Mouse (Mus musculus) urinary bladder, adult 2 months (tissue): ENCODE results near the gene Msh5. TPM values are rescaled to one million over a fixed set of nuclear protein-coding genes. Genes with fewer than 3 reads are reported as not detected.

Experiments used
- DNase-seq: peaks from one replicate; pipeline ENCODE4 v3.0.0; 2022; ENCODE audit warnings: low spot score
- polyA plus RNA-seq: library from polyadenylated mRNA; depleted of rRNA; stranded (reverse); fragments of >200 nt; gene quantifications from 2 replicates; pipeline ENCODE4 v1.2.3, GENCODE M21; 2012; rRNA removed

Msh5 gene
- polyA plus RNA-seq, result 1.2 and 1.4 TPM in 2 replicates

DNA sequence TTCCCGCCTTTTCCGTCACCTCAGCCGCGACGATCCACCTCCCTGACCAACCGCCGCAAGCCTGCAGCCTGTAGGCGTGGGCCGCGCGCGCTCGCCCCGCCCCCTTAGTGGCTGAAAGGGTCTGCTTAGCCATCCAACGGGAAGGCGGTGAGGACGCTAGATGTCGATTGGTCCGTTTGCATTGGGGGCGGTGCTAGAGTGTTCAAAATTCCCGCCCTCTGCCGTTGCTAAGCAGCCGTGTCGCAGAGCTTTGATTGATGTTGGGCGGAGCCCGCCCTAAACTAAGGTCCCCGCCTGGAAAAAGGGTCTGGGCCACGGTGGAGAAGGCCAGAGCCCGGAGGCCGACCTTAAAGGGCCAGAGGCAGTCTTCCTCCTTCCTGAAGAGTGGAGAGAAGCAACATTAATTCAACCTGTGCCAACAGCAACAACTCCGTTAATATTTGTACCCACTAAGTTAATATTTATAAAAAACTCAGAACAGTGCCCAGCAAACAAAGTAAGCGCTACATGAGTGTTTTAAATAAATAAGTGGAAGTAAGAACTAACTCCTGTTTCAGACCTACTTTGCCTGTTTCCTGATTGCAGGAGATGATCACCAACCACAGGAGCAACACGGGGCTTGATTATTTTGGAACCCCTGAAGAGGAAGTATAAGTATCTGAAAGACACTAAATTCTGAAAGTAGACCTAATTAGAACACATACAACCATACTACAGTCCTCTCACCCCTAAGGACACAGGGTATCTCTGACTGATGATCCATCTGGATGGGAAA is at the start of gene Msh5:
Msh5 (minus strand) TSS at position 65 of the 775 bp plus-strand sequence.
- peak; percentile 79 for DNase-seq

DNA sequence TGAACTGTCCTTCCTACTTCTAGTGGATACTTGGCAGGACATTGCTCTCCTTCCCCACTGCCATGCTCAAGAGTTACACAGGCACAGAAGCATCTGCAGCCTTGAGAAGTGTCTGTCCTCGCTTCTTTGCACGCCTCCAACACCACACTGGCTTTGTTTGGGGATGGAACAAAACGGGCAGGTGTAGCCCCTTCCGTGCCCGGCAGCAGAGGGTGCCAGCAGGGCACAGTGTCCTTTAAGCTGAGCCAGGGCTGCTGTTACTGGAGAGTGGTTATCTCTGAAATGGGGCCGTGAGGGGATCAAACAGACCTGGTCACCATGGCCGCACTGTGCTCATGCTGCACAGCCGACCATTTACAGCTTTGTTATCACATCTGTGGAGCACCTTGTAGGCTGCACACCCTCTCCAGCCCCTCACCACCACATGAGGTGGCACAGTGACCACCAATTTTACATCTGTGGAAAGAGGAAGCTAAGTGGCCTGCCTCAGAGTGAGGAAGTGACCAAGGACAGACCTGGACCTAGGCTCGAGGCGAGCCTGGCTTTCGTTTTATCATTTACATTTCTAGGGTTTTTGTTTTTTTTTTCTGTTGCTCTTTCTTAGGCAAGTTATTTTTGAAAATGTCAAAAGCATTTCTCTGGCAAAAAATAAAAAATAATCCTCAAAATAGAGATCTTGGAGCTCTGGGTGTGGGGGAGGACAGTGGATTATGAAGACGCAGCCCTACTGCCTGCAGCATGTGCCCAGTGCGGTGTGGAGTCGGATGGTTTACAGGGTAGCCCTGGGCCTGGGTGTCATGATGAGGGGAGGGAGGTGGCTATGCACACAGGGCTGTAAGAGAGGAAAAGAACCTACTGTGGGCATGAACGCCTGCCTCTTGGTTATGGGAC is 48.2 kb upstream of the Msh5 start:
- no peak for DNase-seq

DNA sequence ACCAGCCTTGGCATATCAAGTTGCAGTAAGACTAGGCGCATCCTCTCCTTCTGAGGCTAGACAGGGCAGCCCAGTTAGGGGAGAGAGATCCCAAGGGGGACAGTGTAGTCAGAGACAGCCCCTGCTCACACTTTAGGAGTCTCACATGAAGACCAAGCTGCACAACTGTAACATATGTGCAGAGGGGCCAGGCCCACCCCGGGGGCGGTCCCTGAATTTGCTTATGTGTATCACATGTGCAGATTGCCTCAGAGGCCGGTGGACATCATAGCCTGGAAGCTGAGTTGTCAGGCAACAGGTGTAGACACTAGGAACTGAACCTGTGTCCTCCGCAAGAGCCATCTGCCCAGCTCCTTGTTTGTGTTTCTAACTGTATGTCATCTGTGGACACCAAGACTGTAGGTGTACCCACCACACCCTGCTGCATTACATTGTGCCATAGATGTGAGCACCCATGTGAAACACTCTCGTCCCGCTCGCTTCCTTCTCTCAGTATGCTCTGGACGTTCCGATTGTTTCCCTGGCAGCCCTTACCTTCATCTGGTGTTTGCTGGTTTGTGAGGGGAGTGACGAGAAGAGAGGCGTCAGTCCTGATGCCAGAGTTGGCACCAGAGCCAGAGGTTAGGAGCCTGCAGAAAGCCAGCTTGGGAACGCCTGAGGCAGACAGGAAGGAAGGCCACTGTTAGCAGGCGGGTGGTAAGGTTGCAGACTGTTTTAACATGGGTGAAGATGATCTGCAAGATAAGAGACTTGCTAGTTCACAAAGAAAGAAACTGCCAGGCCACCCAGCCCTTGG is 46.1 kb upstream of the Msh5 start:
- DNase-seq, result no peak

DNA sequence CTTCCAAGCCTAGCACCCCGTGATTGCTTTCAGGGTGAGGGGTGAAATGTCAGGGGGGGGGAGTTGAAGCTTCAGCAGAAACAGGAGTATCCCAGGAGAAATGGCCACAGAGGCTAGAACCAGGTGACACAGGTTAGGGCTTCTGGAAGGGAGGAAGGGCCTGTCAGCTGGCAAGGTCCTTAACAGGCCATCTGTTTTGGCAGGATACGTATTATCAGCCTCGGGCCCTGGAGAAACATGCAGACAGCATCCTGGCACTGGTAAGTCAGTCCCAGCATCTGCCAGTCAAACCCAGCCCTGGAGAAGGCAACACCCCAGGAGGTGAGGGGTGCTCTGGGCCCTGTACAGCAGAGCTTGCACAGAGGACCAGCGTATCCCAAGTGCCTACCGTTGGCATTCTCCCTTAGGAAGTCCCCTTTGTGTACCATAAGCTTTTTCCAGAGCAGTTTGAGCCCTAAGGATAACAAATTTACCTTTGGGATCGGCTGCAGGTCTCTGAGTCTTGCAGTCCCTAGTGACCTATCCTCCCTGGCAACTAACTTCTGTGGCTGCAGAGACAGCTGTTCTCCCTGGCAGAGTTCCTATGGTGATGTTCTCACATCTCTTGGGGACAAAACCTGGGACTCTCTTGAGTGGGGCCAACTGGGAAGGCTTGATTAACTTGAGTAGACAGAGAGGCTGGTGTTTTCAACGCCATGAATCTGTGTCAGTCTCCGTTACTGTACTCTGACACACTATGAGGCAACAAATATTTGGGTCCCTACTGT is 43.8 kb upstream of the Msh5 start:
- no peak for DNase-seq

DNA sequence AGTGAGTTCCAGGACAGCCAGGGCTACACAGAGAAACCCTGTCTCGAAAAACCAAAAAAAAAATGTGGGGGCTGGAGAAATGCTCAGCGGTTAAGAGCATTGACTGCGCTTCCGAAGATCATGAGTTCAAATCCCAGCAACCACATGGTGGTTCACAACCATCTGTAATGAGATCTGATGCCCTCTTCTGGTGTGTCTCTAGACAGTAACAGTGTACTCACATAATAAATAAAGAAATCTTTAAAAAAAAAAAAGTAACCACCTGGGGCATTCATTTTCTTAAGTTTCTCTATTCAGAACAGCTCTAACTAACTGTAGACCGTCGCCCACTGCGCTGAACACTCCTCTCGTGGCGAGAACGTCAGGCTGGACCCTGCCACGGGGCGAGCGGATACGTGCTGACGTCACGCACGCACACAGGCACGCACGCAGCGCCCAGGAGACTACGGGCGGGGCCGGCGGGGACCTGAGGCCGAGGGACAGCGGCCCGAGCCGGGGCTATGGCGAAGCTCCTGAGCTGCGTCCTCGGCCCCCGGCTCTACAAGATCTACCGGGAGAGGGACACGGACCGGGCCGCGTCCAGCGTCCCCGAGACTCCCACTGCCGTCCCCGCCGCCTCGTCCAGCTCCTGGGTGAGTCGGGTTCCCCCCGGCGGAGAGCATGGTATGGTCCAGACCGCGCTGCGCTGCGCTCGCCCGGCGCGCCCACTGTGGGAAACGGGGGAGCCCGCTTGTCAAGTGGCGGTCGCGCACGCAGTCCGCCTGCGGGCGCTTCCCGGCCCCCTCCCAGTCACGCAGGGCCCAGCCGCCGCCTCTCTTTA is 42.5 kb upstream of the Msh5 start, which contains the start of gene Abhd16a:
Abhd16a (plus strand) TSS at position 439 of the 820 bp plus-strand sequence.
- peak; percentile 91 for DNase-seq

DNA sequence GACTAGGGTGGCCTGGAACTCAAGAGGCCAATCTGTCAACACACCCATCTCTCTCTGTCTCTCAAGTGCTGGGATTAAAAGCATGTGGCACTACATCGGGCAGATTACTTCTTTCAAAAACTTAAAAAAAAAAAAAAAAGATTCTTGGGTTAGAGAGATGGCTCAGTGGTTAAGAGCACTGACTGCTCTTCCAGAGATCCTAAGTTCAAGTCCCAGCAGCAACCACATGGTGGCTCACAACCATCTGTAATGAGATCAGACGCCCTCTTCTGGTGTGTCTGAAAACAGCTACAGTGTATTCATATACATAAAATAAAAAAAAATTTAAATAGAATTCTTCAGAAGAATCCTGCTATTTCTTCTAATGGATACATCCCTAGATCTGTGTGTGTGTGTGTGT is 41.6 kb upstream of the Msh5 start:
- no peak for DNase-seq

DNA sequence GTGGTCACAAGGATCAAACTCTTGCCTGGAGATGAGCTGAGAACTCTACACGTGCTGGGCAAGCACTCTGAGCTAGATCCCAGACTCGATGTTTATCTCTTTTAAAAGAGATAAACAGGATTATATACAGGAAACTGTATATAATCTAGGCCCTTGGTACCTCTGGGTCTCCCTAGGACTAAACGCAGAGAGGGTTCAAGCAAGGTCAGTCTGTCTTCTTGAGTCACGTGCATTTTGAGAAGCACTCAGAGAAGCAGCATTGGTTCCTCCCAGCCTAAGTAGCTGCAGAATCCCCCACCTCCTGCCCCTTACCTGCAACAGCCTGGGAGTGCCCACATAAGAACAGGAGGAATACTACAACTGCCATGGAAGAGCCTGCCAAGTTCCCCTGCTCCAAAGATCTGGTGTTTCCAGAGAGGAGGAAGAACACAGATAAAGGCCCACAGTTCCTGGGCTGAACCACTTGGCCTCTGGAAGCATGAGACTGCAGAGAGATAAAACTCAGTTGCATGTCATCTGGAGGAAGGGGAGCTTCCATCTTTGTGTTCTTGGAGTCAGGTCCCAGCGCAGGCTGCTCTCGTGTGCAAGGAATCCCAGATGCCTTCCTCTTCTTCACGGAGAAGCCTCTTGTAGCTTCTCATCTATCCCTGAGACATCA is 38.8 kb upstream of the Msh5 start, which contains the start of gene Ly6g6f:
Ly6g6f (minus strand) TSS at position 403 of the 658 bp plus-strand sequence.
- DNase-seq, result no peak

DNA sequence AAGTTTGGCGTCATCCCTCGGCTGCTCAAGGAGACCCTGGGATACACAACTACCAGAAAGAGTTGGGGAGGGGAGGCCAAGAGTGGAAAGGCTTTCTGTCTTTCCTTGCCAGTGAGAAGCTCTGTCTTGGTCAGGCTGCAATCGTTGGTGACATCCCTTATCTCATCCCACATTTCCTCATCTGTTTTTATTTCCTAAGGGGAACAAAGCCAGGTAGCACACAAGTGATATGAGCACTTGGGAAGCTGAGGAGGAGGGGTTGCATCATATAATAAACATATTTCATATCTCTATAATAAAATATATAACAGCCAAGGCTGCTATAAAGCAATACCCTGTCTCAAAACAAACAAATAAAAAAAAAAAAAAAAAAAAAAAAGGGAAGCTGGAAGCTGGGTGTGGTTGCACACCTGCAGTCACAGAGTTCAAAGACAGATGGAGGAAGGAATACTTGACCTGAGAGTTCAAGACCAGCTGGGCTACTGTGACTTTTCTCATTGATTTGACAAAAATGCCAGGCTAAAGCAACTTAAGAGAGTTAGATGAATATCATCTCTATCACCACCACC is 37.5 kb upstream of the Msh5 start:
- no peak for DNase-seq

DNA sequence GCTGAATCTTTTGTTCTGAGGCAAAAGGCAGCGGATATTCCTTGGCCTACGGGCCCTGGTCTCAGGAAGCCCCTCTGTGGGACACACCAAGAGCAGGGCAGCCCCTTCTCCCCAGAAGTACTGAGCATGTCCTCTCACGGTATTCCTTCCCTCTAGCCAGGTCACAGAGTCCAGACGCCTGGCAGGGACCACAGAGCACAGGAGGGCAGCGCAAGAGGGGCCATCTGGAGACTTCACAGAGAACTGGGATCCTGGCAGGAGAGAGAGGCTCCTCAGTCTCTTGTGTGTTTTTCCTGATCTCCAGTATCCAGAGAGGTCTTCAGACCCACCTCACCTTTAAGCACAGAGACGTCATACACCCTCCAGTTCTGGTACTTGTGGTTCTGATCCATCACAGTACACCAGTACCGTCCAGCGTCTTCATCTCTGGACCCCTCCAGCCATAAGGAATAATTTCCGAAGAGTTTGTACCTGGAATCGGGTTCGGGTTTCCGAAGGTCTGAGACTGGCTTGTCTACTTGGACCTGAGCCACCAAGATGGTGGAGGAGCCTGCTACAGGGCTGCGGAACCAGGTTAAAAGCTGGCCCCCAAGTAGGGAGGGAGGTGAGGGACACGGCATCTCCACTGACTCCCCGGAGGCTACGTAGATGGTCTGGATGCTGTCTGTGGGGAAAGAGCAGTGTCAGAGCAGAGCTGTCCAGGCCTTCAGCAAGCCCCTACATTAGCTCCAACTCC is 36.5 kb upstream of the Msh5 start:
- no peak for DNase-seq

DNA sequence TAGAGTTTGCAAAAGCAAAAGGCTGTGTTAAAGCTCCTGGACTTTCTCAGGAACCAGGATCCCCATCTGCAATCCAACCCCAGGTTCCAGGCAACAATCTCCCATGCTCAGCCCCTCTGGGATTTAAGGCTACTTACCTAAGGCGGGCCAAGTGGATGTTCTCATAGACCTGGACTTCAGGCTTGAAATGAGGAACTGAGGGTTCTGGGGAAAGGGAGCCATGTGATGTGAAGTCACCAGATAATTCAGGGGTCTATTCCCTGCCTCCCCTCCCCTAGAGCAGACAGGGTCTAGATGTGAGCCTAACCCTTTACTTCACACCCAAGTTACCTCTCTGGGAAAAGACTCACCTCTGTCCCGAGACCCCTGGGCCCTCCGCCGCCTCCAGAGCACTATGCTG is 34.2 kb upstream of the Msh5 start:
- DNase-seq, result no peak

DNA sequence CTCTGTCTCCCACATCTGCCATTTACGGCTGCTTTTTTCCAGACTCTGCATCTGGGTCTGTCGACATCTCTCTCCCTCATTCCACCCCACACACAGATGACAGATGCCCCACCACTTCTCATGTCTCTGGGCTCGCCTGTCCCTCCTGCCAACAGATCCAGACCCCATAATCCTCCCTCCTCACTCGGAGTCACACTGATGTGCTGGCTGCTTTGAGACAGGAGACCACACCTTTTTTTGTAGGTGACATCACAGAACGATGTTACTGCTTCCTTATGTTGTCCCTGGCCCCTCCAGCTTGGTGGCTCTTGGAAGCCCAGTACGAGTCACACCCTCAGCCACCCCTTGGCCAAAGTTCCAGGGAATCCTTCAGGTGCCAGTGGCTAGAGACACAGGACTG is 33.7 kb upstream of the Msh5 start:
- no peak for DNase-seq

DNA sequence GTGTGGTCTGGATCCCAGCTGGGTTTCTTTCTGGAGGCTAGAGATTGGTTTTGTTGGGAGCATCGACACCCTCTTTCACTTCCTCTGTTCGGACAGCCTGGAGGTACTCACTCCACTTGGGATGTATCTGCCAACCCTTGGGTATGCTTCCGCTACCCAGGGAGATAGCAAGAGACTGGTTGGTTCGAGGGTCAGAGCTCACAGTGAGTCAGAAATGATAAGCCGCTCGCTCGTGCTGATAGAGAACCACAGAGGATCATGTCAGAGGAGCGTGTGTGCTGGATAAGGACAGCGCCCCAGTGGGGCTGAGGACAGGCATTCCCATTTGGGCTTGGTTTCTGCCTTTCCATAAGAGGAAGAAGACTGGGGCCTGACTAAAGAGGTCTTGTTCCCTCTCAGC is 33.2 kb upstream of the Msh5 start:
- no peak for DNase-seq

DNA sequence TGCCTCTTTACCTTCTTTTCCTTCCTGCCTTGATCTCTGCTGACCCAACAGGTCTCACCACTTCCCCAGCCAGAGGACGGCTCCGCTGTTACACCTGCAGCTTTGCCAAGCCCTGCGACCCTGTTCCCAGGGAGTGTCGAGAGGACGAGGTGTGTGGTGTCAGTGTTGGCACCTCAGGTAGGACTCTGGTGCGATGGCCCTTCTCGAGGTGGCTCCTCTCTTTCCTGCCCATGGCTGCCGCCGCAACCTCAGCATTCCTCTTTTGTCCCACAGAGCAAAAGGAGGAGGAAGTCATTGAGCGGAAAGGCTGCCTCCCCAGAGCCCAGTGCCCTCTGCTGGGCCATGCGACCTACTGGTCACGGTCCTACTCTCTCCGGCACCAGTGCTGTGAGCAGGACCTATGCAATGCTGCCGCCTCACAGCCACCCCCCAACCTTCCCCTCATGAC is 31.3 kb upstream of the Msh5 start, which contains the start of gene Ly6g6d:
Ly6g6d (minus strand) TSS at position 280 of the 448 bp plus-strand sequence.
- DNase-seq, result peak; percentile 45

DNA sequence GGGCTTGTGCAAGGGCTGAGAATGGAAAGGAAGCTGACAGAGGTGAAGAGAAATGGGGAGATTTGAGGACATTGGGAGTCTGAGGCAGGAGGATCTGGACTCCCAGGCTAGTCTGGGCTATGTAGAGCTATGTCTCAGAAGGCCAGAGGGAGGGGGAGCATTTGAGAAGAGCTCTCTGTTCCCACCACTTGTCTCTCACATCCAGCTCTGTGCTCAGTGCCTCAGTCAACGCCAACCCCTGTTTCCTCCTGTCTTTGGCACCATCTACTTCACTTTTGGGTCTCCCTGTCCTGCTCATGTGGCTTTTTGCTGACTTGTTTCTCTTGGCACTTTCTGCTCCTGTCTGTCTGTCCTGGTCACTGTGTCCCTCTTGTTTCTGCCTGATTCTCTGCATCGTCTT is 30.7 kb upstream of the Msh5 start:
- DNase-seq, result no peak

DNA sequence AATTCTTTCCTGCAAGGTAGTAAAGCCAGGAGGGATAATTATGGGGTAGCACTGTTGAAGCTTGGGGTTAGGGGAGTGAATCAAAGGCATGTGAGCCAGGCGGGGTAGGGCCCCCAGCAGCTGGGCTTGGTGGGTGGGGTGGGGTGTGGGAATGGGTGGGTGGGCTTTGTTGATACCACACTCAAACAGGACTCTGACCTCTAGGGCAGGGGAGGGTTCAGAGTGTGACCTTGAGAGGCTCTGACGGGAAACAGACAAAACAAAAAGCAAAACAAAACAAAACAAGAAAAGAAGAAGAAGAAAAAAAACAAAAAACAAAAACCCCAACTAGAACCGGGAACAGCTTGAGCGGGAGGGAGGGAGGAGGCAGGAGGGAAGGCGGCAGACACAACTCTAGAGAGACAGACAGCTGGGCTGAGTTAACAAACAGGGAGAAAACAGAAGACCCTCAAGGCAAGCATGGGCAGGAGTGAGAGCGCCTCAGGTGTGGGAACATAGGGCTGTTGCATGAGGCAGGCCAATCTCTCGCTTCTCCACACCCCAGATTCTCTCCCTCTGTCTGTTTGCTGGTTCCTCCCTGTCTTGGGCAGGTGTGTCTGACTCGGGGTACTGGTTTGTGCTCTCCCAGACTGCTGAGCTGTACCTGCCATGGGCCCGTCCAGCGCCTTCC is 30.1 kb upstream of the Msh5 start, which contains the start of gene Ly6g6e:
Ly6g6e (plus strand) TSS at position 396 of the 670 bp plus-strand sequence.
- no peak for DNase-seq

DNA sequence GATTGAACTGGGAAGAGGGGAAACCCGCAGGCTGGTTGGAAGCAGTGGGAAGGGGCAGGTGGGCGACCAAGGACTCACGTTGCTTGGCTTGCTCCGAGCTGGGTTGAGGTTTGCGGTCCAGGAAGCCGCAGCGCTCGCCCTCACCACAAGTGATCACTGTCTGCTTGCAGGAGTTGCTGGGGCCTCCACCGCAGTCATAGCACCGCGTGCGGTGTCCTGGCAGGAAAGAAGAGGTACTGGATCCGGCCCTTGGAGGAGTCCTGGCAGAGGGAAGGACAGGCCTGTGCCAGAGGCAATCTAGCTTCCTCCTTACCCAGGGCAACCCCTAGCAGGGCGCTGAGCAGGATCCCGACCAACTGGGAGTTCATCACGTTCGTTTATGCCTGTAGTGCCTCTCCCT is 27.6 kb upstream of the Msh5 start:
- no peak for DNase-seq

DNA sequence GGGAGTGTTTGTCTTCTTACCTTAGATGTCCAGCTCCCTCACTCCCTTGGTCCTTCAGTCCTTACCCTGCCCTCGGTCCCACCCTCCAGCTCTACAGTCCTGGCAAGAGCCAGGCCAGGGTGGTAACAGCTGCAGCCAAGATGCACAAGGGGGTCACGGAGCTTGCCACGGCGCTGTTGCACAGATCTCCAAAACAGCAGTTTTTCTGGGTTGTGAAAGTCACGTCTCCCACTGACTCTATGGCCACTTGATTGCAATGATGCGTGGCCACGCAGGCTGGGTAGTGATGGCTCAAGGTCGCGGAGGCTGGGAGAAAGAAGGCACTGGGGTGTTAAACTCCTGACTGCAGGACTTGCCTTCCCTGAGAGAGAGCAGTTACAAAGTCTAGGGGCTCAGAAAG is 24.9 kb upstream of the Msh5 start:
- no peak for DNase-seq
